Mouse (Mus musculus): ENCODE data around the gene Bmp8b. TPM values are rescaled to one million over a fixed set of nuclear protein-coding genes. Genes with fewer than 3 reads are reported as not detected.
A peak's percentile ranks its signal among the peaks of the same experiment; 100 is the strongest.
"Not testable (repeated sequence)": the region's sequence is repeated elsewhere in the genome, so short reads cannot be mapped to it uniquely, and the experiment has no call there.

Gene Bmp8b
- polyA plus RNA-seq, 1 experiment from 2014 or later = 1.7 TPM

DNA sequence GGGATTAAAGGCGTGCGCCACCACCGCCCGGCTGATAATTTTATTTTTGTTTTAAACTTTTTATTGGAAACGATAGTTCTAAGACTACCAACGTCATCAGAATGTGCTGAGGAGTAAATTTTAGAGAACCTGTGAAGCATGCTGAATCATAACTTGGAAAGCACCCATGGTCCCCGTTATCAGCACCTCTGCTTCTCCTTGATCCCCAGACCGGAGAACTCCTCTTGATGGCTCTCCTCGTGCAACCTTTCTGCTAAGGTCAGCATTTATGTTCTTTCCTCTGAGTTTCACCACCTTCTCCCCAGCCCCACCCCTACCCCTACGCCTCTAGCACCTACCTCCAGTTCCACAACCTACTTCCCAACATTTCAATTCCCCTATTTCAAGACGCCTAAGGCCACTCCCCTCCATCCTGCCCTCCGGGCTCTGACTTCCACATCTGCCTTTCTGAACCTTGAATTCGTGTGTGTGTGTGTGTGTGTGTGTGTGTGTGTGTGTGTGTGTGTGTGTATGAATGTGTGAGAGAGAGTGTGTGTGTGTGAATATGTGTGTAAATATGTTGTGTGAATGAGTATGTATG is 21.6 kb upstream of the Bmp8b start:
- WGBS = 59% methylated on average over 13 of the region's 13 CpGs
- H3K4me1 ChIP-seq = 0 out of 2 replicates have a peak, but pooled peaks cover 3% of the 10 kb centered on the region
- H3K9me3 ChIP-seq (replicated peaks) = no peaks in the 10 kb centered on the region
- H3K9ac ChIP-seq = no peak overlapping the region
- H3K4me3 ChIP-seq (replicated peaks) = no peak overlapping the region
- no peak overlapping the region for H3K27ac ChIP-seq (replicated peaks)
- H3K36me3 ChIP-seq = no peaks in the 10 kb centered on the region
- ATAC-seq (ENCODE audit: insufficient number of reproducible peaks, low FRiP score, low TSS enrichment, low read depth) = no peak
- H3K27me3 ChIP-seq = no peaks in the 10 kb centered on the region
- no peak overlapping the region for H3K4me2 ChIP-seq (replicated peaks)

DNA sequence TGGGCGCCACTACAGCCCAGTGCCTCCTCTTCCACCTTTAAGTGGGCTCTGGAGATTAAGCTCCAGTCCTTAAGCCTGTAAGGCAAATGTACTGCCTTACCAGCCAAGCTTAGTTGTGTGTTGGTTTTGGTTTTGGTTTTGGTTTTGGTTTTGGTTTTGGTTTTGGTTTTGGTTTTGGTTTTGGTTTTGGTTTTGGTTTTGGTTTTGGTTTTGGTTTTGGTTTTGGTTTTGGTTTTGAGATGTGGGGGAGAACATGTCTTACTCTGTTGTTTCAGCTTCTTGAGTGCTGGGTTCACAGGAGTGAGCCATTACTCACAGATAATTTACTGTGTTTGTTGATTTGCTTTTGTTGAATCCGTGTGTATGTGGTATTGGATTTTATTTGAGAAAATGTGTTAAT is 19.7 kb upstream of the Bmp8b start:
- H3K36me3 ChIP-seq = no peaks in the 10 kb centered on the region
- 78% methylated on average over 2 of the region's 2 CpGs for WGBS
- H3K9me3 ChIP-seq (replicated peaks) = no peaks in the 10 kb centered on the region
- no peak overlapping the region for H3K27ac ChIP-seq (replicated peaks)
- no peaks in the 10 kb centered on the region for H3K27me3 ChIP-seq
- ATAC-seq (ENCODE audit: insufficient number of reproducible peaks, low FRiP score, low TSS enrichment, low read depth) = no peak
- H3K4me3 ChIP-seq (replicated peaks) = no peak overlapping the region
- H3K9ac ChIP-seq = no peak overlapping the region
- 0 out of 2 replicates have a peak, but pooled peaks cover 3% of the 10 kb centered on the region for H3K4me1 ChIP-seq
- H3K4me2 ChIP-seq (replicated peaks) = no peak overlapping the region

DNA sequence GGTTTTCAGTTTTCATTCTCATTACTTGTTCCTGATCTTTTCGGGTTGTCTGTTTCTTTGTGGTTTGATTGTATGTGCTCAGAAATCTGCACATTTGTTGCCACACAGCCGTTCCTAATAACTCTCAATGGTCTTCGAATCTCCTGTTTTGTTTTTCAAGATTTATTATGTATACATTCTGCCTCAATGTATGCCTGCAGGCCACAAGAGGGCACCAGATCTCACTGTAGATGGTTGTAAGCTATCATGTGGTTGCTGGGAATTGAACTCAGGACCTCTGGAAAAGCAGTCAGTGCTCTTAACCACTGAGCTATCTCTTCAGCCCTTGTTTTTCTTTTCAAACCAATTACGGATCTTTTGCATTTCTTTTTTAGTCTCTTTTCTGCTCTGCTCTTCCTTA is 18.6 kb upstream of the Bmp8b start:
- Histone ChIP-seq H3K27me3 (no peaks in the 10 kb centered on the region), H3K27ac (replicated peaks) (no peak overlapping the region), H3K9ac (no peak overlapping the region), H3K9me3 (replicated peaks) (no peaks in the 10 kb centered on the region), H3K4me1 (0 out of 2 replicates have a peak, but pooled peaks cover 3% of the 10 kb centered on the region), H3K36me3 (no peaks in the 10 kb centered on the region), H3K4me3 (replicated peaks) (no peak overlapping the region), H3K4me2 (replicated peaks) (no peak overlapping the region)
- WGBS = 85% methylated on average over 4 of the region's 4 CpGs
- ATAC-seq (ENCODE audit: insufficient number of reproducible peaks, low FRiP score, low TSS enrichment, low read depth) = no peak

DNA sequence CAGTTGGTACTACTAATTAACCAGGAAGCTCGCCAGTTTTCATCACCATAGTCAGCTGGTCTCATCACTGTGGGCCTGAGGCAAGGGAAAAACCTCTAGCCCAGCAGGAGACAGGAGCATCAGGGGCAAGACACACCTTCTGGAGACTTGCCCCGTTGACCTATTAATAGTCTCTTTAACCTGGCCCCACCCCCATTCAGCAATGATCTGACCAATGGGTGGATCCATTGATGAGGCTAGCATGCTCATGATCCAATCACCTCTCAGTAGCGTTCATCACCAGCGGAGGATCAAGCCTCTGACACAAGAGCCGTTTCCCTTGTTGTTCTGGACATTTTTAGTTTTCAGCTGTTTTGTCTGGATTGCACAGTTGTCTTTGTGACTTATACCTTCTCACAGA is 12.3 kb upstream of the Bmp8b start:
- H3K9me3 ChIP-seq (replicated peaks) = no peaks in the 10 kb centered on the region
- no peak overlapping the region for H3K4me2 ChIP-seq (replicated peaks)
- no peak overlapping the region for H3K4me3 ChIP-seq (replicated peaks)
- 63% methylated on average over 5 of the region's 5 CpGs for WGBS
- H3K27me3 ChIP-seq = no peaks in the 10 kb centered on the region
- 0 out of 2 replicates have a peak, but pooled peaks have one; percentile 19 for ATAC-seq (ENCODE audit: insufficient number of reproducible peaks, low FRiP score, low TSS enrichment, low read depth)
- H3K36me3 ChIP-seq = no peaks in the 10 kb centered on the region
- 0 out of 2 replicates have a peak overlapping the region, but pooled peaks have one; percentile 39 for H3K27ac ChIP-seq (replicated peaks)
- H3K9ac ChIP-seq = no peak overlapping the region
- 0 out of 2 replicates have a peak, but pooled peaks cover 7% of the 10 kb centered on the region for H3K4me1 ChIP-seq

DNA sequence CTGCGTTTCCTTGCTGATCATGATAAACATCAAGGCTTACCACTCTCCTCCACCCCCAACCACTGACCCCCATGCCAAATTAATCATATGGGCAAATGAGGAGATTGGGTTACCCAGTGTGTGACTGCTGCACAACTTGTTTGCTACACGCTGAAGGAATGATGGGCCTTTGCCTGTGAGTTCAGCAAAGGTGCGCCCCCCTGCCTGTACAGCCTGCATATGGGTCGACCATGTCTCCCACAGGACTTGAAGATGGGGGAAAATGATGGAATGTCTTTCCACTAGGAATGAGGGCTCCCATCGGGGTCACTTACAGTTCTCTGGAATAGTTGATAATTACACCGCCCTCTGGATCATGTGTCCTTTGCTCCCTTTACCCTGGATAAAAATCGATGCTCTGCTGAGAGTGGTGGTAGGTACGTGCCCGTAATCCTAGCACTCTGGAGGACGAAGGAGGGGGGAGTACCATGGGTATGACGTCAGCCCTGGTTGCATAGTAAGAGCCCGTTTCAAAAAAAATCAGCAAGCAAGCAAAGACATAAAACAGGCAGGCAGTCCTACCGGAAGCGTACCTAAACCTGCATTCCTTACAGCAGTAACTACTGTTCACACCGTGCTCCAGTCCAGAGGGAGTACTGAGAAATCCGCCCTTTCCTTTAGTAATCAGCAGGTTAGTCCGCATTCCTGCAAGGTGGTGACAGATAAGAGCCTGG is 11.7 kb upstream of the Bmp8b start:
- H3K27me3 ChIP-seq = no peaks in the 10 kb centered on the region
- no peaks in the 10 kb centered on the region for H3K9me3 ChIP-seq (replicated peaks)
- 35% methylated on average over 17 of the region's 17 CpGs for WGBS
- H3K9ac ChIP-seq = no peak overlapping the region
- H3K4me1 ChIP-seq = 0 out of 2 replicates have a peak, but pooled peaks cover 7% of the 10 kb centered on the region
- no peaks in the 10 kb centered on the region for H3K36me3 ChIP-seq
- H3K4me2 ChIP-seq (replicated peaks) = 0 out of 2 replicates have a peak overlapping the region, but pooled peaks have one; percentile 24
- H3K4me3 ChIP-seq (replicated peaks) = peak overlapping the region; percentile 11; the same call in 1 of the 2 replicates
- H3K27ac ChIP-seq (replicated peaks) = peak overlapping the region; percentile 39; the same call in 1 of the 2 replicates
- ATAC-seq (ENCODE audit: insufficient number of reproducible peaks, low FRiP score, low TSS enrichment, low read depth) = 0 out of 2 replicates have a peak, but pooled peaks have one; percentile 34

DNA sequence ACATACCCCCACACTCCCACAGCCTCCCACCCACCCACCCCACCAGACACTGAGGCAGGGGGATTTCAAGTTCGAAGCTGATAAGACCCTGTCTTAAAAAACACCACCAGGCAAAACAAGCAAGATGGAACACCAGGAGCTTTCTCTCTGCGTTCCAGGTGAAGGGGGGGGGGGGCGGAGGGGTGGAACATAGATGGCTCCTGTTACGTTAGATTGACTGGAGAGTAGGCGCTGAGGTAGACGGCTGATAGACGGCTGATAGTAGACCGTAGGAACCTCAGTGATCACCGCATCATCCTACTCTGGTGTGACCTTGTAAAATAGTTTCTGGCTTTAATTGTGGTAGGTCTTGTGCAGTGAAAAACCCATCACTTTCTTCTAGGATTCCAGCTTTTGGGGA is 11.1 kb upstream of the Bmp8b start:
- ATAC-seq (ENCODE audit: insufficient number of reproducible peaks, low FRiP score, low TSS enrichment, low read depth) = no peak
- Histone ChIP-seq H3K36me3 (no peaks in the 10 kb centered on the region), H3K4me3 (replicated peaks) (no peak overlapping the region), H3K4me1 (0 out of 2 replicates have a peak, but pooled peaks cover 7% of the 10 kb centered on the region), H3K4me2 (replicated peaks) (no peak overlapping the region), H3K9ac (no peak overlapping the region), H3K9me3 (replicated peaks) (no peaks in the 10 kb centered on the region), H3K27ac (replicated peaks) (no peak overlapping the region), H3K27me3 (no peaks in the 10 kb centered on the region)
- WGBS = 25% methylated on average over 9 of the region's 9 CpGs

DNA sequence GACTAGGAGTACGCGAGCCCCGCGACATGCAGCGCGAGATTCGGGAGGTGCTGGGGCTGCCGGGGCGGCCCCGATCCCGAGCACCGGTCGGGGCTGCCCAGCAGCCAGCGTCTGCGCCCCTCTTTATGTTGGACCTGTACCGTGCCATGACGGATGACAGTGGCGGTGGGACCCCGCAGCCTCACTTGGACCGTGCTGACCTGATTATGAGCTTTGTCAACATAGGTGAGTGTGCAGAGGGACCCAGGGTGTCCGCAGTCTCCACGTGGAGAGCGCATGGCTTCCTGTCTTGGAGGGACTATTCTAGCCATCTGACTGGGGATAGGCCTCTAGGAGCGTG is 456 bp downstream of the Bmp8b start:
- H3K27me3 ChIP-seq = peaks cover 47% of the 10 kb centered on the region
- H3K4me2 ChIP-seq (replicated peaks) = peak overlapping the region; percentile 44
- ATAC-seq (ENCODE audit: insufficient number of reproducible peaks, low FRiP score, low TSS enrichment, low read depth) = 0 out of 2 replicates have a peak, but pooled peaks have one; percentile 17
- H3K4me3 ChIP-seq (replicated peaks) = peak overlapping the region; percentile 31
- 24% methylated on average over 24 of the region's 24 CpGs for WGBS
- no peaks in the 10 kb centered on the region for H3K36me3 ChIP-seq
- H3K9ac ChIP-seq = no peak overlapping the region
- no peaks in the 10 kb centered on the region for H3K9me3 ChIP-seq (replicated peaks)
- peaks cover 18% of the 10 kb centered on the region for H3K4me1 ChIP-seq
- no peak overlapping the region for H3K27ac ChIP-seq (replicated peaks)

DNA sequence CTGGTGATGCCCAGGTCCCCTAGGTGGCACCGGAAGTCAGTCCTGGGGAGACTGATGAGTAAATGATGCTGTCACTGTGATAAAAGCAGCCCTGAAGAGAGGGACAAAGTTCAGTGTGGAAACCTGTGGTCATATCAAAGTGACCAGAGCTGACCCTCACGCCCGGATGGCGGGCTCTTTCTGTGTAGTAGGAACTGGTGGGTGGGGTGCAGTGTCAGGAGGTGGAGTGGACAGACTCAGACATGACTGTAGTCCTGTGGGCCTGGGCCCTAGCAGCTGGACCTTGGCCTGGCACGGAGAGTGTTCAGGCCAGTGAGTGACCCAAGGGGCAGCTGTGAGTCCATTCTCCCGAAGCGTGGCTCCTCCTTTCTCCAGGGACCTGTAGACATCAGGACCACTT is 964 bp downstream of the Bmp8b start:
- H3K4me3 ChIP-seq (replicated peaks); ATAC-seq (ENCODE audit: insufficient number of reproducible peaks, low FRiP score, low TSS enrichment, low read depth); H3K27ac ChIP-seq (replicated peaks); H3K4me2 ChIP-seq (replicated peaks); H3K36me3 ChIP-seq; H3K9ac ChIP-seq; H3K9me3 ChIP-seq (replicated peaks): not testable (repeated sequence)
- peaks cover 18% of the 10 kb centered on the region for H3K4me1 ChIP-seq
- WGBS = 89% methylated on average over 7 of the region's 7 CpGs
- H3K27me3 ChIP-seq = peaks cover 47% of the 10 kb centered on the region

DNA sequence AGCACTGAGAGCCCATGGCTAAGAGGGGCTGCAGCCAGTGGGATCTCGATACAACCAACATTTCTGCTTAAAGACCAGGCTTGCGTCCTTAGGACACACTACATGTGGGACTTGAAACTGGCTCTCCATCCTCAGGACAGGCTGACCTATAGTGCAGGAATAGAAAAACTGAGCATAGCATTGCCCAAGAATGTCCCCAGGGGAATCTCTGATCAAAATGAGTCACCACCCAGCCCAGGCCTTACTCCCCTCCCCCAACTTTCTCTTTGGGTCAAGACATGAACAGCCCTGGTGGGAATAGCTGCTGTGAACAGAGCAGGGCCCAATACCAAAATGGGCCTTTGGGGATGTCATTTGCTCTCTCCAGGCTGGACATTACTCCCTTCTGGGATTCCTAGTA is 1.9 kb downstream of the Bmp8b start:
- peaks cover 47% of the 10 kb centered on the region for H3K27me3 ChIP-seq
- ATAC-seq (ENCODE audit: insufficient number of reproducible peaks, low FRiP score, low TSS enrichment, low read depth) = no peak
- WGBS = 95% methylated on average over 2 of the region's 2 CpGs
- no peaks in the 10 kb centered on the region for H3K9me3 ChIP-seq (replicated peaks)
- H3K9ac ChIP-seq = no peak overlapping the region
- H3K4me3 ChIP-seq (replicated peaks) = no peak overlapping the region
- H3K36me3 ChIP-seq = no peaks in the 10 kb centered on the region
- H3K4me2 ChIP-seq (replicated peaks) = no peak overlapping the region
- H3K27ac ChIP-seq (replicated peaks) = no peak overlapping the region
- peaks cover 18% of the 10 kb centered on the region for H3K4me1 ChIP-seq

DNA sequence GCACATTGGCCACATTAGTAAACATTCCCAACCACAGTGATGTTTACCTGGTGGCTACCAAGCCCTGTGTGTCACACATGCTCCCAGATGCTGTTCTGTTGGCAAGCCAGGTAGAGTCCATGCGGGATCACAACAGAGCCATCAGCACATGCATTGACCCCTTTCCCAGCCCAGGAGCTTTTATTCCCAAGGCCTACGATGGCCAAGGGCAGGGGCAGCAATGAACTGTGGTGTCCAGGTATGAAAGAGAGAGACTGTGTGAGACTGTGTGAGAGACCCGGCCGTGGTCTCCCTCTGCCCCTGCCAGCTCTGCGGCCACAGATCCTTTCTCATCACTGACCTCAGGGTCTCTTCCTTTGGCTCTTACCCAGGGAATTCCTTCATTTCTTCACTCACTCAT is 3.1 kb downstream of the Bmp8b start:
- peaks cover 18% of the 10 kb centered on the region for H3K4me1 ChIP-seq
- H3K27ac ChIP-seq (replicated peaks) = no peak overlapping the region
- no peaks in the 10 kb centered on the region for H3K36me3 ChIP-seq
- no peaks in the 10 kb centered on the region for H3K9me3 ChIP-seq (replicated peaks)
- H3K9ac ChIP-seq = no peak overlapping the region
- 89% methylated on average over 5 of the region's 5 CpGs for WGBS
- H3K4me3 ChIP-seq (replicated peaks) = no peak overlapping the region
- ATAC-seq (ENCODE audit: insufficient number of reproducible peaks, low FRiP score, low TSS enrichment, low read depth) = no peak
- no peak overlapping the region for H3K4me2 ChIP-seq (replicated peaks)
- H3K27me3 ChIP-seq = peaks cover 43% of the 10 kb centered on the region

DNA sequence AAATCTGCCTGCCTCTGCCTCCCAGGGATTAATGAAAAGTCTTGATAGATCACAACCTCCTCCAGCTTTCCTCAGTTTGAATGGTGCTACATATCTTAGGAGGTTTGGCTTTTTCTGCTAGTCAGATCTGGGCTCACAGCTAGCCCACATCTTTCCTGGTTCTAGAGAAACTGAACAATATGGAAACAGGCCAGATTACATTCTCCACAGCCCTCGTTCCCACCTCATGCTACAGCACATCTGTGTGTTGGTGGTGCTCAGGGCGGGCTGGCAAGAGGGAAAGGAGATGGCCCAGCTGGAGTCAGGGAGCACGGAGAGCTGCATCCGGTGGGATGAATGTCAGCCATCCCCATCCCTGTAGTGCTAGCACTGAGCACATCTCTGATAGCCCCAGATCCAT is 5.8 kb downstream of the Bmp8b start:
- Histone ChIP-seq H3K4me1 (0 out of 2 replicates have a peak, but pooled peaks cover 5% of the 10 kb centered on the region), H3K4me2 (replicated peaks) (no peak overlapping the region), H3K27ac (replicated peaks) (no peak overlapping the region), H3K36me3 (no peaks in the 10 kb centered on the region), H3K9ac (no peak overlapping the region), H3K27me3 (peaks cover 17% of the 10 kb centered on the region), H3K4me3 (replicated peaks) (no peak overlapping the region), H3K9me3 (replicated peaks) (no peaks in the 10 kb centered on the region)
- 84% methylated on average over 4 of the region's 4 CpGs for WGBS
- no peak for ATAC-seq (ENCODE audit: insufficient number of reproducible peaks, low FRiP score, low TSS enrichment, low read depth)

Data from embryonic facial prominence, embryonic 15.5 days (tissue).